Mouse (Mus musculus): ENCODE data around the gene Sept11. TPM values are rescaled to one million over a fixed set of nuclear protein-coding genes. Genes with fewer than 3 reads are reported as not detected.

The Sept11 gene
- polyA plus RNA-seq, 1 experiment from 2014 or later, result 168 TPM

DNA sequence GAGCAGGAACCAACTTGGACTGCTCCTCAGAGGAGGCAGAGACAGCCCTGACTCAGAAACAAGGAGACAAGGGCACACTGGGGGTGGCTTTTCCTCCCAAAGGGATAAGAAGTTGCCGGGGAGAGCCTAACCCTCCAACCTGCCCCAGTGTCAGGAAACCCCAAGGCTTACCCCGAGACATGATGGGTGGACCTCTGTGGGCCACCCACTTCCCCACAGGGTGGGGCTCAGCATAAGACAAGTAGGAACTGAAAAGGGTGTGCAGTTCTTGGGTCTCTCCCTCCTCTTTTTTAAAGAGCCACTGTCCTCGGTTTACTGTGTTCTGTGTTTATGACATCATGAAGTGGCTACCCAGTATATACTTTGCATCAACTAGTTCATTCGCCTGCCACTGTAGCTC lies 59.2 kb downstream of the Sept11 start:
- Histone ChIP-seq H3K4me3 (no peak overlapping the region), H3K4me2 (no peak overlapping the region), H3K9ac (no peak overlapping the region), H3K4me1 (peaks cover 37% of the 10 kb centered on the region), H3K27me3 (no peaks in the 10 kb centered on the region), H3K36me3 (peaks cover 37% of the 10 kb centered on the region), H3K9me3 (no peaks in the 10 kb centered on the region), H3K27ac (0 out of 2 replicates have a peak overlapping the region, but pooled peaks have one; percentile 16)
- WGBS, result 65% methylated on average over 4 of the region's 4 CpGs
- no peak for ATAC-seq (ENCODE audit: borderline replicate concordance, extremely low read depth, low FRiP score, low TSS enrichment)

DNA sequence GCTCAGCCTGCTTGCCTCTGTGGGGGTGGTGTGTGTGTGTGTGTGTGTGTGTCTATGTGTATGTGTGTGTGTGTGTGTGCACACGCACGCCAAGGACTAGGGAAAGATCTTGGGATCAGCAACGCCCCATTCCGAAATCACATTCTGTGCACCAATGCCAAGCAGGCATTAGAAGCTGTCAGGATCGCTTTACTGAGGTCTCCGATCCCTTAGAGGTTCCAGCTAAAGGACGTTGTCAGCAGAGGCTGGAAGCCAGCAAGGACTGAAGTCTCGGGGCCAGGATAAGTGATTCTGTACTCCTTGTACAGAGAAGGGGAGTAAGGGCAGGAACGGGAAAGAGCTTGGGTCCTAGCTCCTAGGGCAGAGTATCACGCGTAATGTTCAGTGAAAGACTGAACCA lies 61.2 kb downstream of the Sept11 start:
- H3K36me3 ChIP-seq, result peaks cover 46% of the 10 kb centered on the region
- WGBS, result 76% methylated on average over 11 of the region's 11 CpGs
- H3K27me3 ChIP-seq, result no peaks in the 10 kb centered on the region
- H3K4me3 ChIP-seq, result no peak overlapping the region
- H3K27ac ChIP-seq, result no peak overlapping the region
- H3K4me1 ChIP-seq, result peaks cover 37% of the 10 kb centered on the region
- H3K9me3 ChIP-seq, result no peaks in the 10 kb centered on the region
- no peak overlapping the region for H3K9ac ChIP-seq
- ATAC-seq (ENCODE audit: borderline replicate concordance, extremely low read depth, low FRiP score, low TSS enrichment), result no peak
- no peak overlapping the region for H3K4me2 ChIP-seq

DNA sequence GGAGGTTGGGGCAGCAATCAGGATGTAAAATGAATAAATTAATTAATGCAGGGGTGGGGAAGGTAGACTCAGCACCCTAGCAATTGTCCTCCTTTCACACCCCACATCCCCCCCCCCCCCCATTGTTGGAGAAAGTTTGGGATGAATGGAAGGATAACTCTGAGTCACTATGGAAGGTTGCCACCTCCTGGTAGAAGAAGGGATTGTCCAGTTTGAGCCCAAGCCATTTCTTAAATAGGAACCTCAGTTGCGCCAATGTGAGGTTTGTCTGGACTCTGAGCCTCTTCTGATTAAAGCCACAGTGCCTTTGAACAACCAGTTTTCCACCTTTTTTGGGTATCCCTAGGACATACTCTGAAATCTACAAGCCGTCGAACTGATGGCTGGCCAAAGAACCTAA lies 70.3 kb downstream of the Sept11 start:
- no peak for ATAC-seq (ENCODE audit: borderline replicate concordance, extremely low read depth, low FRiP score, low TSS enrichment)
- no peak overlapping the region for H3K4me2 ChIP-seq
- H3K9me3 ChIP-seq, result no peaks in the 10 kb centered on the region
- no peak overlapping the region for H3K4me3 ChIP-seq
- H3K4me1 ChIP-seq, result no peaks in the 10 kb centered on the region
- no peaks in the 10 kb centered on the region for H3K27me3 ChIP-seq
- 85% methylated on average over 3 of the region's 3 CpGs for WGBS
- no peak overlapping the region for H3K27ac ChIP-seq
- H3K36me3 ChIP-seq, result peaks cover 69% of the 10 kb centered on the region
- H3K9ac ChIP-seq, result no peak overlapping the region

DNA sequence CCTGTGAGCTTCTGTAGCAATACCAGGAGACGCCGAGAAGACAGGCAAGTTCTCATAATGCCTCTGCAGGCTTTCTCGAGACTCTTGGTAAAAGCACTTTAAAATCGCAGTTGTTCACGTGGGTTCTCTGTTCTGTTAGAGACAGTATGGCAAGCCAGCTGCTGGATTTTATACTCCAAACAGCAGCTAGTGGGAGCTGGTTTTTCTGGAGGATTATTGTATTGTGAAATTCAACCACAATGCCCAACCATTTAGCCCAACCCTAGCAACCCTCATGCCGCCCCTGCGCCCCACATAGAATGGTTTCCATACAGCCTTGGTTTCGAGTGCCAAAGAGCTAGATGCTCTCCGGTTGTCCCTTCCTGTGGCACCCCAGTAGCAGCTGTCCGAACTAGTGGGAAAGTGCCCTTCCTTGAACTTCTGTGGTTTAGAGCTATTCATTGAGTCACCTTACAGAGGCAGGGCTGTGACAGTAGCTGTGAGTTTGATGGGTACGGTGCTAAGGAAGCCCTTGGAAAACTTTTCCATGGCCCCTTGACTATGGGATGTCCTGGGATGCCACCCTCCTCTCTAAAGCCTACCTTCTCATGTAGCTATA lies 74.8 kb downstream of the Sept11 start:
- Histone ChIP-seq H3K4me2 (no peak overlapping the region), H3K9ac (no peak overlapping the region), H3K4me3 (no peak overlapping the region), H3K27me3 (no peaks in the 10 kb centered on the region), H3K9me3 (no peaks in the 10 kb centered on the region), H3K27ac (no peak overlapping the region), H3K4me1 (no peaks in the 10 kb centered on the region), H3K36me3 (peaks cover 73% of the 10 kb centered on the region)
- 95% methylated on average over 11 of the region's 11 CpGs for WGBS
- no peak for ATAC-seq (ENCODE audit: borderline replicate concordance, extremely low read depth, low FRiP score, low TSS enrichment)

DNA sequence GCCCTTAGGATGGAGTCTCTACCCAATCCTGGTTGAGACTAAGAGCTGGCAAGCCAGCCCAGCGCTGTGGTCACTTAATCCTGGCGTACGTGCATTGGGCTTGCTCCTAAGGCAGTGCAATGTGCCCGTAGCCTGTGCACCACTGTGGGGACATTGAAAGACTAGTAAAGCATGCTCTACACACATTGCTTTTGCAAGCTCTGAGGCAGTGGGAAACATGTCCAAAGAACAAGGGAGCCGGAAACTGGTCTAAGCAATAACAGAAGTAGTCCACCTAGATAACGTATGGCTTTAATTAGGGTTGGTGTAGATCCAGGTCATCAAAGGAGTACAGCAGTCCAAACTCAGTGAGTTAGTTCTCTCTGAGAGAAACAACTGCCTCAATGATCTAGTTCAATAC lies 75.4 kb downstream of the Sept11 start:
- Histone ChIP-seq H3K4me3 (no peak overlapping the region), H3K9me3 (no peaks in the 10 kb centered on the region), H3K9ac (no peak overlapping the region), H3K36me3 (peaks cover 77% of the 10 kb centered on the region), H3K27ac (no peak overlapping the region), H3K4me1 (no peaks in the 10 kb centered on the region), H3K4me2 (no peak overlapping the region), H3K27me3 (no peaks in the 10 kb centered on the region)
- no peak for ATAC-seq (ENCODE audit: borderline replicate concordance, extremely low read depth, low FRiP score, low TSS enrichment)
- 89% methylated on average over 6 of the region's 6 CpGs for WGBS

DNA sequence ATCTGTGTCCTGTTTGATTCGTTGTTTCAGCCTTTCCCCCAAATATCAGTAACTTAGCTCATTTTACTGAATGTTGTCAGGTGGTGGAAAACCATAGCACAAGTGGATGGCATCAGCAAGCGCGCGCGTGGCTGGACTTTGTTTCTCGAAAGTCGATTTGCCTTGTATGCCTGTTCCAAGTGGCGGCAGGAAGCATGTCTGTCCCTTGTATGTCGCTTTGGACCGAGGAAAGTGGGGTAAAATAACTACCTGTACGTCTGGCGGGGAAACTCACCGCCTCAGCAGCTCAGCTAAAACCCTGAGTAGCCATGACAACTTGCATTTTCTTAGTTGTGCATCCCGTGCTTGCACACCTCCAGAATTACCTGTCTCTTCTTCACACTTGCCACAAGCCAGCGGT lies 78.2 kb downstream of the Sept11 start:
- Histone ChIP-seq H3K4me3 (no peak overlapping the region), H3K4me1 (no peaks in the 10 kb centered on the region), H3K27ac (no peak overlapping the region), H3K36me3 (peaks cover 69% of the 10 kb centered on the region), H3K27me3 (no peaks in the 10 kb centered on the region), H3K9me3 (no peaks in the 10 kb centered on the region), H3K4me2 (no peak overlapping the region), H3K9ac (no peak overlapping the region)
- 93% methylated on average over 15 of the region's 15 CpGs for WGBS
- ATAC-seq (ENCODE audit: borderline replicate concordance, extremely low read depth, low FRiP score, low TSS enrichment), result no peak

DNA sequence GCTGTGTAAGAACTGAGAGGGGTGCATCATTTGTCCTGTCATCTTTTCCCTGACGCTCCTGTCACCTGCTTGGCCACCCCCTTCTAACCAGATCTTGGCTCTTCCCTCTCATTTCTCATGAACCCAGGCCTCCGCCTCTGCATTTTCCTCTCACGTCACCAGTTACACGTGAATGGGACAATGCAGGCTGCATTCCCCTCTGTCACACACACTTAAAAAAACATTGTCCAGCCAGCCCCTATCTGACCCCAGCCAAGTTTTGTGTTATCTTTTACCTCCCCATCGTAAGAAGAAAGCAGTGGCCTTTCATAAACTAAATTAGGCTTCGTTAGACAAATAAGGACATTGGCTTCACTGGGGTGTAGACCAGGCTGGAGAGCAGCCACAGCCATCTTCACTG lies 79.3 kb downstream of the Sept11 start:
- H3K36me3 ChIP-seq, result peaks cover 64% of the 10 kb centered on the region
- ATAC-seq (ENCODE audit: borderline replicate concordance, extremely low read depth, low FRiP score, low TSS enrichment), result no peak
- H3K4me1 ChIP-seq, result no peaks in the 10 kb centered on the region
- H3K4me2 ChIP-seq, result no peak overlapping the region
- H3K27ac ChIP-seq, result no peak overlapping the region
- no peak overlapping the region for H3K9ac ChIP-seq
- no peaks in the 10 kb centered on the region for H3K9me3 ChIP-seq
- no peaks in the 10 kb centered on the region for H3K27me3 ChIP-seq
- H3K4me3 ChIP-seq, result no peak overlapping the region
- 79% methylated on average over 6 of the region's 6 CpGs for WGBS

DNA sequence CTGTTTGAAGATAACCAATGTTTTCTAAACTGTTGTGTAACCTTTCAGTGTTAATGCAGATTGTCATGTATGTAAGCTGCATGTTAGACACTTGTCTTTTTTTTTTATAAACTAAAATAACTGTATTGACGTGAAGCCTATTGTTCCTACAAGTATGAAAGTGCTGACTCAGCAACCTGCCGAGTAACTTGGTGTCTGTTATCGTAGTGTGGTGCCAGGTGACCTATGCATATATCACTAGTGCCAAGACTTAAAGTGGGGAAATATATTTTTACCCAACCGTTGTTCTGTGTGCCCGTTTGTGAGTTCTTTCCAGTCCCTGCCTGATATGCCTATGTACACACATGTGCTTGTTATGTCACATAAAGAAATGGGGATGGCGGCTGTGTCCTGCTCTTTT lies 81.4 kb downstream of the Sept11 start:
- Histone ChIP-seq H3K27ac (no peak overlapping the region), H3K4me3 (no peak overlapping the region), H3K27me3 (no peaks in the 10 kb centered on the region), H3K4me1 (no peaks in the 10 kb centered on the region), H3K36me3 (peaks cover 60% of the 10 kb centered on the region), H3K9ac (no peak overlapping the region), H3K9me3 (no peaks in the 10 kb centered on the region), H3K4me2 (no peak overlapping the region)
- ATAC-seq (ENCODE audit: borderline replicate concordance, extremely low read depth, low FRiP score, low TSS enrichment), result no peak
- 83% methylated on average over 6 of the region's 6 CpGs for WGBS

DNA sequence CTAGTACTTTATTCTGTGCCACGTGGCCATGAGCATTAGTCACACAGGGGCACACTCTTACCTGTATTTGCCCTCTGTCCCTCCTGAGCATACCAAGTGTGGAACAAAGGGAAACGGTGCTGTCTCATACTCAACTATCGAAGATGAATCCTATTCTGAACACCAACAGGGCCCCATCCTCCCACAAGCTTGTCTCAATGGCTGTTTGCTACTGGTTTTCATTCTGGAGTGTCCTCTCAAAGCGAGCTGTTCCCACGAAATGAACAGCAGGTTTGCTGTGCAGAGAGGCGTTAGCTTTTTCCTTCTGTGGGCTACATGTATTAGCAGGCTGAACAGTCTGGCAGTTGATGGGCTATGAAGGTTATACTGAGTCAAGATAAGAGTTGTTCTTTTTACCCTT lies 85.4 kb downstream of the Sept11 start:
- H3K9ac ChIP-seq, result no peak overlapping the region
- WGBS, result 59% methylated on average over 6 of the region's 6 CpGs
- peaks cover 60% of the 10 kb centered on the region; the same call in 1 of the 2 replicates for H3K36me3 ChIP-seq
- H3K9me3 ChIP-seq, result no peaks in the 10 kb centered on the region
- no peak overlapping the region for H3K4me3 ChIP-seq
- H3K4me1 ChIP-seq, result no peaks in the 10 kb centered on the region
- H3K4me2 ChIP-seq, result no peak overlapping the region
- H3K27ac ChIP-seq, result no peak overlapping the region
- H3K27me3 ChIP-seq, result no peaks in the 10 kb centered on the region
- no peak for ATAC-seq (ENCODE audit: borderline replicate concordance, extremely low read depth, low FRiP score, low TSS enrichment)

DNA sequence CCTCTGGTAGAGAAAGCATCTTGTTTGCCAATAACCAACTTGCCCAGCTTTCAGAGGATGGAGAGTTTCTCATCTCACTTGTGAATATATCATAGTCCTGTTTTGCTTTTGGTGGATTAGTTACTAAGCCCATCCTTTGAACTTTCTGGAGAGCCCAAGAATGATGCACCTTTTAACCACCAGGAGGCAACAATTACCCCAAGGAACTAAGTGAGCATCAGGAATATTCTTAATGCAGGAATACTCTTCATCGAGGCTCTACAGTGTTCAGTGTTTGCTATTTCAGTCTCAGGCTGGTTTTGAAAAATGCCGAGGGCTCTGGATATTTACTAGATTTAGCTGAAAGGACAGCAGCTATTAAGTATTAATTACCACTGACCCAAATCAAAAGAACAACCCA lies 87.0 kb downstream of the Sept11 start:
- no peaks in the 10 kb centered on the region for H3K27me3 ChIP-seq
- WGBS, result 45% methylated on average over 2 of the region's 2 CpGs
- H3K4me2 ChIP-seq, result no peak overlapping the region
- H3K4me1 ChIP-seq, result no peaks in the 10 kb centered on the region
- H3K9me3 ChIP-seq, result no peaks in the 10 kb centered on the region
- H3K27ac ChIP-seq, result no peak overlapping the region
- H3K4me3 ChIP-seq, result no peak overlapping the region
- peaks cover 61% of the 10 kb centered on the region for H3K36me3 ChIP-seq
- H3K9ac ChIP-seq, result no peak overlapping the region
- ATAC-seq (ENCODE audit: borderline replicate concordance, extremely low read depth, low FRiP score, low TSS enrichment), result peak; percentile 31; the same call in 1 of the 2 replicates

DNA sequence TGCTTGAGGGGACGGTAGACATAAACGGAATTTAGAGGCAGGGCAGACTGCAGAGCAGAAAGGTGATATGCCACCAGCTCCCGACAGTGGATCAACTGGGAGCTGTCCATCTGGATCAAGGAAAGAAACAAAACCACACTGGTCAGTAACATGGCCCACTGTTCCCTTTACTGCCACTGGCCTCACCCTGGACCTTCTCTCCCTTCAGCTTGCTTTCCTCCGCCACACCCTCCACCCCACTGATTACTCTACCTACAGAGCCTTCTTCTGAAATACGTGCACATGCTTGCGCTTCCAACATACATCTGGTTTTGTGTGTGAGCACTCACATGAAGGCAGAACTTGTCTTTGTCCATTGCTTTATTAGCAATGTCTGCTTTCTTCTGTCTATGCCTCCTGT lies 90.1 kb downstream of the Sept11 start:
- ATAC-seq (ENCODE audit: borderline replicate concordance, extremely low read depth, low FRiP score, low TSS enrichment), result no peak

DNA sequence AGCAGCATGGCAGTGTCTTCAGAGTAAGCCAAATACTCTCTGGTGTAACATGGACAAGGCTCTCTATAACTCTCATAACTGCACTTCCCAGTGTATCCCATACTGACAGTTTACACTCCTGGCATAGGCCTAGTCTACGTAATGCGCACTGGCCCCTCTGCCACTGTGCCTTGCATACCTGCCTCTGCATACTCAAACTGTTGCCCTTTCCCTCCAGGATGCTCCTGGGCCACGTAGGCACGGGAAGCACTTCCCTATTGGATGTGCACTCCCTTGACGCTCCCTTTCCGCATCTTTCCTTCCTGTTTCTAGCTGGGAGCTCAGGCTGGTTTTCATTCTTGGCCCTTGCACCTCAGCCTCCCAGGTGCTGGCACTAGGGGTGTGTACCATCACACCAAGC lies 91.3 kb downstream of the Sept11 start:
- H3K4me3 ChIP-seq, result no peak overlapping the region
- ATAC-seq (ENCODE audit: borderline replicate concordance, extremely low read depth, low FRiP score, low TSS enrichment), result no peak
- H3K27me3 ChIP-seq, result no peaks in the 10 kb centered on the region
- peaks cover 75% of the 10 kb centered on the region for H3K36me3 ChIP-seq
- H3K27ac ChIP-seq, result no peak overlapping the region
- no peaks in the 10 kb centered on the region for H3K9me3 ChIP-seq
- no peak overlapping the region for H3K4me2 ChIP-seq
- 83% methylated on average over 6 of the region's 6 CpGs for WGBS
- no peaks in the 10 kb centered on the region for H3K4me1 ChIP-seq
- no peak overlapping the region for H3K9ac ChIP-seq

More for the DNA sequence above, 90.1 kb downstream of the Sept11 start:
- H3K27me3 ChIP-seq, result no peaks in the 10 kb centered on the region
- H3K9ac ChIP-seq, result no peak overlapping the region
- H3K36me3 ChIP-seq, result peaks cover 69% of the 10 kb centered on the region
- H3K27ac ChIP-seq, result no peak overlapping the region
- WGBS, result 78% methylated on average over 6 of the region's 6 CpGs
- H3K9me3 ChIP-seq, result no peaks in the 10 kb centered on the region
- no peaks in the 10 kb centered on the region for H3K4me1 ChIP-seq
- no peak overlapping the region for H3K4me3 ChIP-seq
- H3K4me2 ChIP-seq, result no peak overlapping the region

DNA sequence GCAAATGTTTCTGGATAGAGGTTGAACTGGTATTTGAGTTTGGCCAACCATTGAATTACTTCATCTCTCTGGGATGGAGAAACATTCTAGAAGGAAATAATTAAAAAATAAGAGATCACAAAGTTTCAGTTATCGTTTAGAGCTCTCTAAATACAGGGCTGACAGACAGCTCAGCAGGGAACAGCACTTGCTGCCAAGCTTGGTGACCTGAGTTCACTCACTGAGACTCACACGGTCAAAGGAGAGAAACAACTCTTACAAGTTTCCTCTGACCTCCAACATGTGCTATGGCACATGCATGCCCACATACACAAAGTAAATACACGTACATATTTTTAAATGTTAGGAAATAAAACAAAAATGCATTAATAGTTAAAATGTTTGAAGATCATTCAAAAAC lies 96.4 kb downstream of the Sept11 start:
- Histone ChIP-seq H3K27me3 (no peaks in the 10 kb centered on the region), H3K4me3 (no peak overlapping the region), H3K9ac (no peak overlapping the region), H3K4me2 (no peak overlapping the region), H3K36me3 (peaks cover 55% of the 10 kb centered on the region), H3K4me1 (no peaks in the 10 kb centered on the region), H3K27ac (no peak overlapping the region), H3K9me3 (no peaks in the 10 kb centered on the region)
- WGBS, result 69% methylated on average over 3 of the region's 3 CpGs
- ATAC-seq (ENCODE audit: borderline replicate concordance, extremely low read depth, low FRiP score, low TSS enrichment), result no peak

All from lung, embryonic 15.5 days (tissue).